Mouse (Mus musculus): Measurements from ENCODE around the gene Nectin3.

- TF ChIP-seq CTCF (IDR thresholded peaks at IDR 0.05; ENCODE audit: extremely low read depth, insufficient read depth, insufficient read length, insufficient replicate concordance) (no peak), POLR2A (IDR thresholded peaks at IDR 0.05; ENCODE audit: low read depth, low read length) (no peak)
These were observed 32.7 kb upstream of the Nectin3 start for GRCm38 (mm10) chr16:46531023-46531422.

All from spleen, adult 2 months (tissue).